Mouse (Mus musculus): ENCODE results near the gene Gsdme. TPM values are rescaled to one million over a fixed set of nuclear protein-coding genes. Genes with fewer than 3 reads are reported as not detected.

Gene Gsdme
- polyA plus RNA-seq, 1 experiment from 2014 or later = 54.5 TPM

DNA sequence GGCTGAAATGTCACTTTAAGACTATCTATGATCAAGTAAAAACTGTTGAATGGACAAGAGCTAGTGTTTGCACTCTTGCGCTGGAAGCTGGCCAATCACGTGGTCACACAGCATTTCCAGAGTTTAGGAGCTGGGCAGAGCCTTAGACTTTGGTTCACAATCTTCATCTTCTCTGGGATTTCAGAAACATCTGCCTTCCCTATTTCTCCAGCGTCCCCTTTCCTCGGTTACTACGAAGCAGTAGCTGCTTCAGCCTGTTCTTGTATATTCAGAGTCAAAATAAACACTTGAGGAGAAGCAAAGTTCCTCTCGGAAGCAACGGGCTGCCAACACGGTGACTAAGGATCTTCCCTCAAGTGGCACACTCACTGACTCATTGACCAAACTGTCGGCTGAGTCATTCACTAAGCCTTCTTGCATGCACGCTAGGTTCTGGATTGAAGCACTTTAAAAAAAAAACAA lies 8.9 kb downstream of the Gsdme start:
- H3K9ac ChIP-seq (ENCODE audit: low read depth, low read length) = no peak overlapping the region
- H3K27me3 ChIP-seq (ENCODE audit: insufficient read depth, low read length) = no peaks in the 10 kb centered on the region
- no peaks in the 10 kb centered on the region for H3K9me3 ChIP-seq (replicated peaks; ENCODE audit: low read length)
- H3K4me2 ChIP-seq (ENCODE audit: low read length) = no peak overlapping the region
- no peak overlapping the region for H3K4me3 ChIP-seq (replicated peaks; ENCODE audit: low read depth, low read length)
- TF ChIP-seq CTCF (IDR thresholded peaks at IDR 0.05; ENCODE audit: low read depth) = no peak
- no peaks in the 10 kb centered on the region for H3K36me3 ChIP-seq (ENCODE audit: insufficient read depth, low read length)
- WGBS = 49% methylated on average over 10 of the region's 10 CpGs
- H3K4me1 ChIP-seq (replicated peaks; ENCODE audit: insufficient read depth, low read length) = peaks cover 6% of the 10 kb centered on the region; the same call in 1 of the 2 replicates
- DNase-seq (ENCODE audit: low spot score) (peak; percentile 29), ATAC-seq (replicated peaks; ENCODE audit: low FRiP score, low read depth) (no peak; the same call in 1 of the 2 replicates)
- H3K27ac ChIP-seq = no peak overlapping the region; the same call in 1 of the 2 replicates

DNA sequence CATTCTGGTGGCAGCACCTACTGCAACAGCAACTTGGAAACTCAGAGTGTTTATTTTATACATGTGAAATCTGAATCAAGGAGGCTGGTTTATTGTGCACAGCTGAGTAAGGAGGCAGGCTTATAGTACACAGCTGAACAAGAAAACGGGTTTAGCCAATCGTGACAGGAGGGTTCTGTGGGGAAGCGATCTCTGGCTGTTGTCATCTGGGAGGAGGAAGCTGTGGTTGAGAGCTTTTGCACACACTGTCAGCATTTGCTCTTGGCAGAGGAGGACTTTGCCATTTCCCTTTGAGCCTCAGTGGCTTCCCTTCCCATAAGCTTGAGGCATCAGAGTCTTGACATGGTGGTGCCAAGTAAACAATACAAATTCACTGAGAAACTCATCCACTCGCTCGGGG lies 11.0 kb downstream of the Gsdme start:
- ATAC-seq (replicated peaks; ENCODE audit: low FRiP score, low read depth) = no peak
- Histone ChIP-seq H3K9me3 (replicated peaks; ENCODE audit: low read length) (no peaks in the 10 kb centered on the region), H3K27ac (no peak overlapping the region), H3K9ac (ENCODE audit: low read depth, low read length) (no peak overlapping the region), H3K4me2 (ENCODE audit: low read length) (no peak overlapping the region), H3K36me3 (ENCODE audit: insufficient read depth, low read length) (no peaks in the 10 kb centered on the region), H3K27me3 (ENCODE audit: insufficient read depth, low read length) (no peaks in the 10 kb centered on the region), H3K4me3 (replicated peaks; ENCODE audit: low read depth, low read length) (no peak overlapping the region), H3K4me1 (replicated peaks; ENCODE audit: insufficient read depth, low read length) (peaks cover 6% of the 10 kb centered on the region; the same call in 1 of the 2 replicates)
- WGBS = 50% methylated on average over 5 of the region's 5 CpGs
- no peak for TF ChIP-seq CTCF (IDR thresholded peaks at IDR 0.05; ENCODE audit: low read depth)
- no peak for DNase-seq (ENCODE audit: low spot score)

DNA sequence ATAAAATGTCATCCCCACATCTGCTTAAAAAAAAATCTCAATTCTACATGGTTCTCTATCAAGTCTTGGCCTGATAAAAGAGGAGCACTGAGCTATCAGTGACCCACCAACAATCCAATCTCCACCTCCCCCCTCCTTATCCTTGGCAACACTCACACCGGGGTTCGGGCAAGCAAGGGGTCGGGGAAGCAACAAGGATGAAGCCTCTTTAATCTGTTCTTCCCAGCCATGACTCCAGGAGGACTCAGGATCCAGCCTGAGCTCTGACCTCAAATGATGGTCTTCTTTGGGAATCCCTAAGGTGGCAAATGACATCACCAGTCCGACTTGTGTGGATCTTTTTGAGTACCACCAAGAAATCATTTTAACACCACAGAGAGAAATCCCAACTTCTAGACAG lies 15.9 kb downstream of the Gsdme start:
- 86% methylated on average over 4 of the region's 4 CpGs for WGBS
- no peak overlapping the region for H3K4me2 ChIP-seq (ENCODE audit: low read length)
- no peak for ATAC-seq (replicated peaks; ENCODE audit: low FRiP score, low read depth)
- no peaks in the 10 kb centered on the region for H3K9me3 ChIP-seq (replicated peaks; ENCODE audit: low read length)
- no peak overlapping the region for H3K9ac ChIP-seq (ENCODE audit: low read depth, low read length)
- no peak overlapping the region for H3K4me3 ChIP-seq (replicated peaks; ENCODE audit: low read depth, low read length)
- no peak for DNase-seq (ENCODE audit: low spot score)
- H3K27ac ChIP-seq = no peak overlapping the region
- H3K4me1 ChIP-seq (replicated peaks; ENCODE audit: insufficient read depth, low read length) = peaks cover 4% of the 10 kb centered on the region; the same call in 1 of the 2 replicates
- H3K27me3 ChIP-seq (ENCODE audit: insufficient read depth, low read length) = no peaks in the 10 kb centered on the region
- no peaks in the 10 kb centered on the region for H3K36me3 ChIP-seq (ENCODE audit: insufficient read depth, low read length)
- TF ChIP-seq CTCF (IDR thresholded peaks at IDR 0.05; ENCODE audit: low read depth) = no peak

DNA sequence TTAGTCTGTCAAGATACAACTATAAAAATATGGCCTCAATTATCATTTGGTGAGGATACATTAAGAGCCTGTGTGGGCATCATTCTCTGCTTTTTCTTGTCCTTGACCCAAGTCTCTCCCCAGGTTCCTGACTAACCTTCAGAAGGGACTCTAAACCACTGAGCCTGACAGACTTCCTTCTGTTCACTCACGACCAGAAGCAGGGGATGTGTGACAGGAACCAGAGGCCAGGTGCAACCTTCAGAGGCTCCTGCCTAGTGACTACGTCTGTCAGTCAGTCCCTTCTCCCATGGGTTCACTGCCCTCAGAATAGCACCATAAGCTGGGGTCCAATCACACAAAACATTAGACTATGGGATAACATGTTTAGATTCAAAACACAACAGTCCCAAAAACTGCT lies 16.3 kb downstream of the Gsdme start:
- Histone ChIP-seq H3K9ac (ENCODE audit: low read depth, low read length) (no peak overlapping the region), H3K4me1 (replicated peaks; ENCODE audit: insufficient read depth, low read length) (no peaks in the 10 kb centered on the region), H3K4me2 (ENCODE audit: low read length) (no peak overlapping the region), H3K27ac (no peak overlapping the region), H3K4me3 (replicated peaks; ENCODE audit: low read depth, low read length) (no peak overlapping the region), H3K36me3 (ENCODE audit: insufficient read depth, low read length) (no peaks in the 10 kb centered on the region), H3K27me3 (ENCODE audit: insufficient read depth, low read length) (no peaks in the 10 kb centered on the region), H3K9me3 (replicated peaks; ENCODE audit: low read length) (no peaks in the 10 kb centered on the region)
- DNase-seq (ENCODE audit: low spot score) = no peak
- 70% methylated on average over 2 of the region's 2 CpGs for WGBS
- ATAC-seq (replicated peaks; ENCODE audit: low FRiP score, low read depth) = no peak
- no peak for TF ChIP-seq CTCF (IDR thresholded peaks at IDR 0.05; ENCODE audit: low read depth)

DNA sequence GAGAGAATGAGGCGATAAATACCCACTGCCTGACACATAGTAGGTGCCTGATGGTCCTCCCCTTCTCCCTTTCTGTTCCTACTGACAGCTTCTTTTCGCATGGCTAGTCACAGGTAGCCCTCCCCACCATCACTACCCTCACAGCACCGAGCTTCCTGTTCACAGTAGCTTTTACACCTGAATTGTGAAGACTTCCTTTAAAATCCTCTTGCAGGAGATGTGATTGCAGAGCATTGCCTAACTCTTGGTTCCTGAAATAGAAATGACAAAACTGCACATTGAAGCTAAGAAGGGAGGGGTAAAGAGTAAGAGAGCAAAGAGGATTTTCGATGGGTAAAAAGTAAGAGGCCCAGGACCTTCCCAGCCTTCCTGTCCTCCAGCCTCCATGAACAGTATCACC lies 18.7 kb downstream of the Gsdme start:
- no peaks in the 10 kb centered on the region for H3K9me3 ChIP-seq (replicated peaks; ENCODE audit: low read length)
- H3K36me3 ChIP-seq (ENCODE audit: insufficient read depth, low read length) = no peaks in the 10 kb centered on the region
- no peaks in the 10 kb centered on the region for H3K4me1 ChIP-seq (replicated peaks; ENCODE audit: insufficient read depth, low read length)
- 79% methylated on average over 4 of the region's 4 CpGs for WGBS
- no peak for DNase-seq (ENCODE audit: low spot score)
- H3K4me3 ChIP-seq (replicated peaks; ENCODE audit: low read depth, low read length) = no peak overlapping the region
- no peak for TF ChIP-seq CTCF (IDR thresholded peaks at IDR 0.05; ENCODE audit: low read depth)
- no peak for ATAC-seq (replicated peaks; ENCODE audit: low FRiP score, low read depth)
- no peak overlapping the region for H3K4me2 ChIP-seq (ENCODE audit: low read length)
- no peaks in the 10 kb centered on the region for H3K27me3 ChIP-seq (ENCODE audit: insufficient read depth, low read length)
- no peak overlapping the region for H3K9ac ChIP-seq (ENCODE audit: low read depth, low read length)
- no peak overlapping the region for H3K27ac ChIP-seq

DNA sequence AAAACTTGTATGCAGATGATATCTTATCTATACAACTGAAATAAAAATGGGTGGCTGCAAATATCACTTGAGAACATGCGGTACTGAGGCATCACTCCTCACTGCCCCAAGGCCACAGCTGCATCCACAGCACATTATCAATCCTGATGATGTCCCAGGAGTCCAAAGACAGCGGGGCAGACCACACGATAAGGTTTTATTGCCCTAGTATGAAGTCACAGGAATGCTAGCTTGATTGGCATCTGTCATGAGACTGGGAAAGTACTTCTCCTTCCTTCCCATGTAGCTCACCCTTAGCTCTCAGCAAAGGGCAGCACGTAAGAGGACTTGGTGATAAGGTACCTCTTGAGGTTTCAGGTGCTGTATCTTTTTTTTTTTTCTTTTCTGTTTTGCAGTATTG lies 19.5 kb downstream of the Gsdme start:
- no peak overlapping the region for H3K27ac ChIP-seq
- no peak for DNase-seq (ENCODE audit: low spot score)
- no peaks in the 10 kb centered on the region for H3K36me3 ChIP-seq (ENCODE audit: insufficient read depth, low read length)
- no peak overlapping the region for H3K9ac ChIP-seq (ENCODE audit: low read depth, low read length)
- no peak overlapping the region for H3K4me2 ChIP-seq (ENCODE audit: low read length)
- 75% methylated on average over 4 of the region's 4 CpGs for WGBS
- ATAC-seq (replicated peaks; ENCODE audit: low FRiP score, low read depth) = no peak
- H3K27me3 ChIP-seq (ENCODE audit: insufficient read depth, low read length) = no peaks in the 10 kb centered on the region
- H3K4me1 ChIP-seq (replicated peaks; ENCODE audit: insufficient read depth, low read length) = no peaks in the 10 kb centered on the region
- no peaks in the 10 kb centered on the region for H3K9me3 ChIP-seq (replicated peaks; ENCODE audit: low read length)
- no peak overlapping the region for H3K4me3 ChIP-seq (replicated peaks; ENCODE audit: low read depth, low read length)
- no peak for TF ChIP-seq CTCF (IDR thresholded peaks at IDR 0.05; ENCODE audit: low read depth)

DNA sequence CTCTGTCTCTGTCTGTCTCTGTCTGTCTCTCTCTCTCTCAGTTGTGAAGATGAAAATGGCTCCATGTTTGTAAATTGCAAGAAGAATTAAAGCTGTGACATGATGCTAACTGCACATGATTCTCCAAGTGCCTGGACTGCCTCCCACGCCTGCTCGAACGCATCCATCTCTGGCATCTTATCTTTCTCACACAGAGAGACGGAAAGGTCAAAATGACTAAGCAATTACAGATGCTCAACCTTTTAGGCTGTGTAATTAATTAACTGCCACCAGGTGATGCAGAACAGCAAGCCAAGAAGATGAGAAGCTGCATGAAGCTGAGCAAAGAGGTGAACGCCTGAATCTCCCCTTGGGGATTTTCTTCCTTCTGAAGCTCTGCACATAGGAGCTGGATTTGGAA lies 23.2 kb downstream of the Gsdme start:
- Histone ChIP-seq H3K27ac (no peak overlapping the region), H3K27me3 (ENCODE audit: insufficient read depth, low read length) (no peaks in the 10 kb centered on the region), H3K4me2 (ENCODE audit: low read length) (no peak overlapping the region), H3K9ac (ENCODE audit: low read depth, low read length) (no peak overlapping the region), H3K4me1 (replicated peaks; ENCODE audit: insufficient read depth, low read length) (no peaks in the 10 kb centered on the region), H3K4me3 (replicated peaks; ENCODE audit: low read depth, low read length) (no peak overlapping the region), H3K36me3 (ENCODE audit: insufficient read depth, low read length) (no peaks in the 10 kb centered on the region), H3K9me3 (replicated peaks; ENCODE audit: low read length) (no peaks in the 10 kb centered on the region)
- DNase-seq (ENCODE audit: low spot score) = no peak
- no peak for ATAC-seq (replicated peaks; ENCODE audit: low FRiP score, low read depth)
- TF ChIP-seq CTCF (IDR thresholded peaks at IDR 0.05; ENCODE audit: low read depth) = no peak
- WGBS = 57% methylated on average over 5 of the region's 5 CpGs

All from kidney, postnatal 0 days (tissue).